In the genomic region with DNA sequence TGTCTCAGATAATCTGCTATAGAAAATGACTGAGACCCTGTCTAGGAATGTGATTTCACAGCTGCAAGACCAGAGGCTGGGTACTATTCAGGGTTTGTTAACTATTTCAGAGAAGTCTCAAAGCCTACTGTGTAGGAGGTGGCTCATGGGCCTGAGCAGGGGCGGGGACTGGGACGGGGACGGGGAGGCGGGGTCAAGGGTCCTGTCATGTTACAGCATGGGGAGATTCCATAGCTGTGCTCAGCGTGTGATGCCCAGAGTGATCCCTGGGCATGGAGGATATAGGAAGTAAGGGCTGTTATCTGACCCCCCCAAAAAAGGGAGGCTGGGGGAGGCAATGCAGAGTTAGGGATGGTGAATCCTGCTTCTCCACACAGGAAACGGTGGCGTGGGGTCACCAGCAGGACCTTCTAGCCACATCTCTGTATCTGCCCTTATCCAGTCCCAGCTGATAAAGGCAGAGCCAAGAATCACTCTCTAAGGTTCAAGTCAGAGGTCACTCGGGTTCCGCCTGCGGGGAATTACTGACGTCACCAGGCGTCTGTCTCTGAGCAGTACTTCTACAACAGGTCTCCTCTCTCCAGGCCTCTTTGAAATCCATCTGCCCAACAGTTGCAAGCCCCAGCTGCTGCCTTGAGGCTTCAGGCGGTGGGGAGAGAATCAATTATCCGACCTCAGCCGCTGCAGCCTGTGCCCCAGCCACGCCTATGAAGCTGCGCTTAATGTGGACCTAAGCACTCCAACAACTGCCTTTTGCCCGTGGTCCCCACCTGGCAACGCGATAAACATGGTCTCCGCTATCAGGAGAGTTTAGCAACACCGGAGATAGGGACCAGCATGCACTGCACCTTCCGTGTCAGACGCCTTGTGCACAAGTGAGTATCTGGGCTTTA, we compare ENCODE assay signal across 7 mouse cellular contexts. TPM values are rescaled to one million over a fixed set of nuclear protein-coding genes. Genes with fewer than 3 reads are reported as not detected.
A peak's percentile ranks its signal among the peaks of the same experiment; 100 is the strongest.
DNase-seq lines count a peak whose midpoint lies in the region; ATAC-seq and TF ChIP-seq lines count a peak whose summit lies in the region.

No protein-coding gene starts in this region.

- 33% methylated on average over 24 of the region's 24 CpGs for WGBS in hindbrain, postnatal 0 days
- WGBS in liver, embryonic 14.5 days (ENCODE audit: insufficient replicate concordance) = 28% methylated on average over 24 of the region's 24 CpGs
- 15% methylated on average over 24 of the region's 24 CpGs for WGBS in stomach, embryonic 14.5 days

- H3K79me2 ChIP-seq in MEL (ENCODE audit: control insufficient read depth, insufficient read depth, low read length, poor library complexity) = no peaks in the 10 kb centered on the region

- H3K27ac ChIP-seq in MEL (ENCODE audit: control insufficient read depth, low read depth, low read length) = no peak overlapping the region
- H3K27ac ChIP-seq in hindbrain, postnatal 0 days = no peak overlapping the region
- no peak overlapping the region; the same call in 1 of the 2 replicates for H3K27ac ChIP-seq in liver, embryonic 14.5 days
- H3K27ac ChIP-seq in stomach, embryonic 14.5 days (ENCODE audit: low read length) = peak overlapping the region; percentile 7; the same call in 1 of the 2 replicates

- no peaks in the 10 kb centered on the region for H3K27me3 ChIP-seq in MEL (ENCODE audit: control insufficient read depth in 1 of 2, insufficient read depth in 2 of 2, low read length in 2 of 2)
- H3K27me3 ChIP-seq in hindbrain, postnatal 0 days (ENCODE audit: insufficient read depth, low read length) = no peaks in the 10 kb centered on the region
- no peaks in the 10 kb centered on the region for H3K27me3 ChIP-seq in liver, embryonic 14.5 days (ENCODE audit: control insufficient read depth, insufficient read depth, low read length)
- no peaks in the 10 kb centered on the region for H3K27me3 ChIP-seq in stomach, embryonic 14.5 days (ENCODE audit: control insufficient read depth, insufficient read depth, low read length)

- H3K4me2 ChIP-seq in hindbrain, postnatal 0 days (ENCODE audit: low read depth, low read length) = 0 out of 2 replicates have a peak overlapping the region, but pooled peaks have one; percentile 3
- peak overlapping the region; percentile 49 for H3K4me2 ChIP-seq in liver, embryonic 14.5 days (ENCODE audit: low read depth)
- peak overlapping the region; percentile 31 for H3K4me2 ChIP-seq in stomach, embryonic 14.5 days (replicated peaks; ENCODE audit: low read depth, low read length)

- peak overlapping the region; percentile 53 for H3K9ac ChIP-seq in MEL (ENCODE audit: control insufficient read depth, low read depth, low read length, poor library complexity, severe bottlenecking)
- H3K9ac ChIP-seq in hindbrain, postnatal 0 days (replicated peaks; ENCODE audit: low read length) = no peak overlapping the region
- H3K9ac ChIP-seq in liver, embryonic 14.5 days (replicated peaks) = 0 out of 2 replicates have a peak overlapping the region, but pooled peaks have one; percentile 7
- H3K9ac ChIP-seq in stomach, embryonic 14.5 days (replicated peaks; ENCODE audit: low read depth, low read length) = no peak overlapping the region

- TF ChIP-seq RAD21 in MEL (IDR thresholded peaks at IDR 0.05; ENCODE audit: low read depth, low read length) = no peak

- TF ChIP-seq CTCF in MEL (IDR thresholded peaks at IDR 0.05 in 2 of 3, conservative IDR thresholded peaks at IDR 0.05 in 1 of 3; ENCODE audit: control insufficient read depth in 1 of 3, insufficient read depth in 1 of 3, low read depth in 2 of 3, low read length in 3 of 3, poor library complexity in 1 of 3, severe bottlenecking in 1 of 3) = no peak
- TF ChIP-seq CTCF in brain, embryonic 14.5 days (IDR thresholded peaks at IDR 0.05; ENCODE audit: borderline replicate concordance, extremely low read depth, insufficient read depth, insufficient read length) = no peak
- TF ChIP-seq CTCF in hindbrain, postnatal 0 days (IDR thresholded peaks at IDR 0.05; ENCODE audit: low read depth) = no peak
- no peak for TF ChIP-seq CTCF in liver, embryonic 14.5 days (IDR thresholded peaks at IDR 0.05; ENCODE audit: low read depth)

- H3K9me3 ChIP-seq in MEL (replicated peaks; ENCODE audit: insufficient read depth, low read length) = no peaks in the 10 kb centered on the region
- no peaks in the 10 kb centered on the region for H3K9me3 ChIP-seq in hindbrain, postnatal 0 days (ENCODE audit: low read length)
- H3K9me3 ChIP-seq in liver, embryonic 14.5 days (ENCODE audit: control insufficient read depth, low read length) = no peaks in the 10 kb centered on the region
- no peaks in the 10 kb centered on the region for H3K9me3 ChIP-seq in stomach, embryonic 14.5 days (ENCODE audit: control insufficient read depth, low read depth, low read length)

- peaks cover 0 to 7% of the 10 kb centered on the region in 2 experiments; a peak in 2 of 4 replicates for H3K36me3 ChIP-seq in MEL (ENCODE audit: control insufficient read depth in 1 of 2, insufficient read depth in 2 of 2, low read length in 2 of 2)
- H3K36me3 ChIP-seq in hindbrain, postnatal 0 days (ENCODE audit: insufficient read depth, low read length) = no peaks in the 10 kb centered on the region
- H3K36me3 ChIP-seq in liver, embryonic 14.5 days (replicated peaks; ENCODE audit: control insufficient read depth, insufficient read depth, low read depth) = no peaks in the 10 kb centered on the region
- no peaks in the 10 kb centered on the region for H3K36me3 ChIP-seq in stomach, embryonic 14.5 days (ENCODE audit: control insufficient read depth, insufficient read depth, low read length)

- TF ChIP-seq POLR2A in MEL (IDR thresholded peaks at IDR 0.05; ENCODE audit: control insufficient read depth in 1 of 2, insufficient read depth in 1 of 2, low read depth in 1 of 2, low read length in 2 of 2, poor library complexity in 1 of 2) = no peak
- TF ChIP-seq POLR2A in brain, embryonic 14.5 days (IDR thresholded peaks at IDR 0.05; ENCODE audit: borderline replicate concordance, extremely low read depth, insufficient read depth, insufficient read length, poor library complexity, severe bottlenecking) = no peak

- TF ChIP-seq EP300 in MEL (IDR thresholded peaks at IDR 0.05; ENCODE audit: low read depth in 1 of 2, low read length in 2 of 2) = peak in 1 of 2 experiments; percentile 13; a peak in 1 of 4 replicates
- TF ChIP-seq EP300 in liver, embryonic 14.5 days (IDR thresholded peaks at IDR 0.05; ENCODE audit: low read depth) = no peak

- H3K4me3 ChIP-seq in MEL (ENCODE audit: control insufficient read depth in 1 of 2, insufficient read depth in 1 of 2, low read depth in 2 of 2, low read length in 2 of 2) = peak overlapping the region; percentile 48 to 63
- H3K4me3 ChIP-seq in hindbrain, postnatal 0 days (ENCODE audit: low read length) = no peak overlapping the region
- no peak overlapping the region for H3K4me3 ChIP-seq in liver, embryonic 14.5 days (ENCODE audit: insufficient read depth in 1 of 2, low read depth in 2 of 2, low read length in 2 of 2)
- no peak overlapping the region for H3K4me3 ChIP-seq in stomach, embryonic 14.5 days (ENCODE audit: low read depth, low read length)

- H3K4me1 ChIP-seq in MEL (ENCODE audit: control insufficient read depth in 1 of 2, insufficient read depth in 2 of 2, low read length in 2 of 2) = peaks cover 0 to 19% of the 10 kb centered on the region in 2 experiments; a peak in 2 of 4 replicates
- peaks cover 17% of the 10 kb centered on the region; the same call in 1 of the 2 replicates for H3K4me1 ChIP-seq in hindbrain, postnatal 0 days (ENCODE audit: insufficient read depth, low read length)
- peaks cover 24 to 34% of the 10 kb centered on the region in 2 experiments for H3K4me1 ChIP-seq in liver, embryonic 14.5 days (replicated peaks; ENCODE audit: control insufficient read depth in 2 of 2, insufficient read depth in 2 of 2, low read length in 1 of 2)
- peaks cover 20% of the 10 kb centered on the region for H3K4me1 ChIP-seq in stomach, embryonic 14.5 days (ENCODE audit: control insufficient read depth, insufficient read depth, low read length)

- peak; percentile 72 for DNase-seq in MEL (ENCODE audit: low read depth, low spot score)
- peak; percentile 74 for DNase-seq in brain, embryonic 14.5 days (ENCODE audit: low read depth)
- peak; percentile 68 for DNase-seq in hindbrain, postnatal 0 days (ENCODE audit: low spot score)
- no peak for DNase-seq in liver, embryonic 14.5 days (ENCODE audit: low read depth in 3 of 3, low spot score in 3 of 3)
- DNase-seq in spleen, postnatal 10 days (ENCODE audit: low spot score in 2 of 2) = no peak
- DNase-seq in layer of hippocampus, postnatal 25 days (ENCODE audit: extremely low spot score in 1 of 2, low spot score in 1 of 2) = no peak

- peak; percentile 54; the same call in 1 of the 2 replicates for ATAC-seq in hindbrain, postnatal 0 days
- peak; percentile 6; the same call in 1 of the 2 replicates for ATAC-seq in liver, embryonic 14.5 days (ENCODE audit: insufficient read depth)
- ATAC-seq in stomach, embryonic 14.5 days (ENCODE audit: insufficient number of reproducible peaks, insufficient read depth, low FRiP score, low read depth) = peak; percentile 53

TF ChIP-seq in MEL, 35 proteins besides CTCF, POLR2A, EP300 and RAD21 (continues in another document):
- peak; percentile 51 for TF ChIP-seq NELFE (IDR thresholded peaks at IDR 0.05; ENCODE audit: low read depth, low read length)
- TF ChIP-seq HCFC1 (IDR thresholded peaks at IDR 0.05; ENCODE audit: low read depth, low read length) = peak; percentile 54; the same call in 1 of the 2 replicates
- no peak for TF ChIP-seq BHLHE40 (IDR thresholded peaks at IDR 0.05; ENCODE audit: borderline replicate concordance, low read depth, low read length)
- no peak for TF ChIP-seq MYB (IDR thresholded peaks at IDR 0.05; ENCODE audit: low read depth, low read length)
- 0 out of 2 replicates have a peak, but pooled peaks have one; percentile 12 for TF ChIP-seq MAFK (IDR thresholded peaks at IDR 0.05; ENCODE audit: borderline replicate concordance, low read depth, low read length)
- 0 out of 2 replicates have a peak, but pooled peaks have one; percentile 41 for TF ChIP-seq CHD1 (IDR thresholded peaks at IDR 0.05; ENCODE audit: low read depth, low read length)
- TF ChIP-seq ELF1 (IDR thresholded peaks at IDR 0.05; ENCODE audit: low read depth, low read length) = peak; percentile 61; the same call in 1 of the 2 replicates

RNA-seq across cellular contexts. Expression of a gene that starts 33.9 kb away (rescaled TPM):
- total RNA-seq in MEL (2012; rRNA removed) = 8.0 and 9.2 TPM in 2 replicates
- 10 to 100 TPM in 1 of 2 experiments, not detected in 1; 15.8 TPM for polyA plus RNA-seq in MEL (2012; ENCODE audit: insufficient read depth in 1 of 2, insufficient read length in 2 of 2, low read depth in 1 of 2, low replicate concordance in 2 of 2, missing spikeins in 1 of 2)
- 5.4 and 7.3 TPM in 2 replicates for polyA plus RNA-seq in brain, embryonic 14.5 days (2012; rRNA removed)
- total RNA-seq in hindbrain, postnatal 0 days (2014; rRNA removed) = 7.4 and 11.1 TPM in 2 replicates
- 5.7 and 6.0 TPM in 2 replicates for polyA plus RNA-seq in hindbrain, postnatal 0 days (2015; fragmentation: Nextera tagmentation; extraction: Ambion mirVana)
- polyA plus RNA-seq in liver, embryonic 14.5 days (2012; rRNA removed) = 5.7 and 8.6 TPM in 2 replicates
- 7.9 and 10.8 TPM in 2 replicates for polyA plus RNA-seq in liver, embryonic 14.5 days (2014; fragmentation: Nextera tagmentation; extraction: Ambion mirVana)
- 19.4 and 20.7 TPM in 2 replicates for polyA plus RNA-seq in stomach, embryonic 14.5 days (2014; fragmentation: Nextera tagmentation; extraction: Ambion mirVana)
- 10 to 100 TPM in 1 of 2 experiments, 1 to 10 TPM in 1; 7.6 to 10.4 TPM for total RNA-seq in layer of hippocampus, postnatal 25 days (2021)

Comparison
In these comparisons a context has a peak if more than half of its experiments do, and no peak if none do; other contexts are left out.
1. DNase-seq: peak in MEL (single experiment), brain, embryonic 14.5 days (single experiment) and hindbrain, postnatal 0 days (single experiment); none in liver, embryonic 14.5 days (0 of 3), spleen, postnatal 10 days (0 of 2) and layer of hippocampus, postnatal 25 days (0 of 2).
2. H3K4me3 ChIP-seq: peak in MEL (2 of 2); none in hindbrain, postnatal 0 days (single experiment), liver, embryonic 14.5 days (0 of 2) and stomach, embryonic 14.5 days (single experiment).
3. H3K9ac ChIP-seq: peak in MEL (single experiment) and liver, embryonic 14.5 days (single experiment); none in hindbrain, postnatal 0 days (single experiment) and stomach, embryonic 14.5 days (single experiment).
4. Peak in every context shown above with its lines, with median percentiles within 50 percentile points of each other: ATAC-seq and H3K4me2 ChIP-seq.